Mouse (Mus musculus) c-Kit-negative CD71-positive TER-119-positive erythroid progenitor cells, embryonic 14.5 days (primary cell): ENCODE results near the gene Evc2.

ENCODE experiments used
- DNase-seq: peaks from one replicate; pipeline ENCODE4 v3.0.0-alpha.2; 2013; ENCODE audit warnings: low read depth, low spot score

The Evc2 gene

GRCm38 (mm10) chr5:37365751-37366150, 27.5 kb downstream of the Evc2 start:
- no peak for DNase-seq

- no peak for DNase-seq
Observed at GRCm38 (mm10) chr5:37368796-37369195, 30.5 kb downstream of the Evc2 start.

GRCm38 (mm10) chr5:37377376-37377775, 39.1 kb downstream of the Evc2 start:
- DNase-seq: no peak

GRCm38 (mm10) chr5:37380641-37381040, 42.3 kb downstream of the Evc2 start:
- DNase-seq: no peak

- no peak for DNase-seq
Observed at GRCm38 (mm10) chr5:37383570-37383969, 45.3 kb downstream of the Evc2 start.

GRCm38 (mm10) chr5:37388646-37389045, 50.3 kb downstream of the Evc2 start:
- no peak for DNase-seq

GRCm38 (mm10) chr5:37389808-37390495, 51.7 kb downstream of the Evc2 start:
- DNase-seq: no peak

GRCm38 (mm10) chr5:37390923-37391322, 52.6 kb downstream of the Evc2 start:
- no peak for DNase-seq

- DNase-seq: no peak
Observed at GRCm38 (mm10) chr5:37391901-37392300, 53.6 kb downstream of the Evc2 start.

- no peak for DNase-seq
Observed at GRCm38 (mm10) chr5:37395172-37396030, 57.1 kb downstream of the Evc2 start.

GRCm38 (mm10) chr5:37419028-37419427, 80.7 kb downstream of the Evc2 start:
- DNase-seq: no peak

- no peak for DNase-seq
Observed at GRCm38 (mm10) chr5:37427210-37427609, 88.9 kb downstream of the Evc2 start.

GRCm38 (mm10) chr5:37435417-37435816, 97.1 kb downstream of the Evc2 start:
- DNase-seq: no peak

- DNase-seq: no peak
Observed at GRCm38 (mm10) chr5:37442767-37443166, 104.5 kb downstream of the Evc2 start.

GRCm38 (mm10) chr5:37447546-37447945, 109.2 kb downstream of the Evc2 start:
- DNase-seq: no peak

- peak; percentile 41 for DNase-seq
Observed at GRCm38 (mm10) chr5:37456590-37456989, 118.3 kb downstream of the Evc2 start.

- DNase-seq: peak; percentile 49
Observed at GRCm38 (mm10) chr5:37457191-37457590, 118.9 kb downstream of the Evc2 start.

GRCm38 (mm10) chr5:37457831-37458230, 119.5 kb downstream of the Evc2 start:
- DNase-seq: peak; percentile 32

GRCm38 (mm10) chr5:37458236-37458635, 119.9 kb downstream of the Evc2 start:
- DNase-seq: no peak

- DNase-seq: no peak
Observed at GRCm38 (mm10) chr5:37465461-37465860, 127.2 kb downstream of the Evc2 start.

- no peak for DNase-seq
Observed at GRCm38 (mm10) chr5:37467646-37468045, 129.3 kb downstream of the Evc2 start.

- no peak for DNase-seq
Observed at GRCm38 (mm10) chr5:37469031-37469430, 130.7 kb downstream of the Evc2 start.

GRCm38 (mm10) chr5:37471584-37471983, 133.3 kb downstream of the Evc2 start:
- no peak for DNase-seq
